Mouse (Mus musculus) E14TG2a.4 (cell line): Measurements from ENCODE around the gene Atf6.

Experiments
- CTCF ChIP-seq: conservative IDR thresholded peaks from 2 replicates; pipeline ENCODE4 v1.5.1; 2014; ENCODE audit warnings: low read length
- NANOG ChIP-seq: IDR thresholded peaks from 2 replicates; pipeline ENCODE4 v1.6.1; 2014; ENCODE audit warnings: borderline replicate concordance, low read length, mixed read lengths

DNA sequence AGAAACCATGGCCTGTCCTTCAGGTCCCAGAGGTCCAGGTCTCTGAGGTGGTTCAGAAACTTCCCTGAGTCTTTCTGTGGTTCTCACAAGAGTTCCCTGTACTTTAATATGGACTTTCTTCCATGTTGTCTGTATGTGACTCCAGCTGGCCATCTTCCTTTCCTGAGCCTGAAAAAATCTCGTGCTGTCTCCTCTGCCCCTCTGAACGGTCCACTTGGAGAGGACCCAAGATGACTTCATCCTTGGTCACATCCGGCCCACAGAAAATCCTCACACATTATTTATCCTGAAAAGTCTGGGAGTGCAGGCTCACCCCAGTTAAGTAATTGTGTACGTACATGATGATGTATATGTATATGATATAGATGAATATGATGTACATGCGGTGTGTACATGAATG, 176.3 kb downstream of the Atf6 start:
- TF ChIP-seq CTCF, result no peak
- no peak for TF ChIP-seq NANOG
